Mouse (Mus musculus): ENCODE measurements at regions not wholly inside any gene's neighbourhood (a gene's known extent, or its start where the extent isn't known, plus 50 kb on each side); places are given as distances from the start of the nearest gene placed in this dataset.

GRCm38 (mm10) chr5:78621987-78622854, 1214.4 kb upstream of the Igfbp7 start:
- DNase-seq (ENCODE audit: low spot score in 2 of 2), result no peak

- no peak for DNase-seq (ENCODE audit: low spot score in 2 of 2)
Measured at GRCm38 (mm10) chr5:78608317-78608716, 1200.5 kb upstream of the Igfbp7 start.

GRCm38 (mm10) chr5:78602599-78602998, 1194.8 kb upstream of the Igfbp7 start:
- no peak for DNase-seq (ENCODE audit: low spot score in 2 of 2)

GRCm38 (mm10) chr5:78584823-78585222, 1177.0 kb upstream of the Igfbp7 start:
- DNase-seq (ENCODE audit: low spot score in 2 of 2), result no peak

- DNase-seq (ENCODE audit: low spot score in 2 of 2), result no peak
Measured at GRCm38 (mm10) chr5:78556946-78557345, 1149.1 kb upstream of the Igfbp7 start.

GRCm38 (mm10) chr5:78535308-78535707, 1127.5 kb upstream of the Igfbp7 start:
- peak; percentile 11 to 38 for DNase-seq (ENCODE audit: low spot score in 2 of 2)

Data from natural killer cell, adult 2 months (primary cell).